In the genomic region with DNA sequence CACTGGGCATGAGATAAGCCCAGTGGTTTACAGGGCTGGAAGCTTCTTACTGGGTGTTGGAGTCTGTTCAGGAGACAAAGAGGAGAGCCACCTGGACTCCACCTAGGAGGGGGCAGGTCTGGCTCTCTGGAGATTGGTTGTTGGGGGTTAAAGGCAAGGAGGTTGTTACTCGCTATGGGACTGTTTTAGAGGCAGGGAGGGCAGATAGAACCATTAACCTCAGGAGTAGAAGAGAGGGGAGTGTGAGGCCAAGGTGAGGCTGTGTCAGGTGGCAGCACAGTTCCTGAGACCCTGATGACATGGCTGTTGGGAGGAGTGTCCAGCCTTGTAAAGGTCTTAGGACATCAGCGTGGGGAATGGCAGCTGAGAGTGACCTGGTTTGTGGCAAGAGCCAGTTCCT, we compare ENCODE assay signal across 9 mouse cellular contexts. TPM values are rescaled to one million over a fixed set of nuclear protein-coding genes. Genes with fewer than 3 reads are reported as not detected.
A peak's percentile ranks its signal among the peaks of the same experiment; 100 is the strongest.
DNase-seq lines count a peak whose midpoint lies in the region; ATAC-seq lines count a peak whose summit lies in the region.
"Had no signal": no experiment of that assay in that cellular context is flagged by ENCODE, and none has a peak within 500 bp of the region (broad histone marks: within the 10 kb centered on the region; RNA-seq: fewer than 3 reads in every experiment).

No protein-coding gene starts in this region.

- peak overlapping the region; percentile 84 for H3K4me2 ChIP-seq in embryonic facial prominence, embryonic 14.5 days (ENCODE audit: low read depth, low read length)
- H3K4me2 ChIP-seq in hindbrain, embryonic 12.5 days (replicated peaks), result peak overlapping the region; percentile 91
- H3K4me2 ChIP-seq in midbrain, embryonic 12.5 days (replicated peaks), result peak overlapping the region; percentile 94

- DNase-seq in kidney, adult 11 months, result peak; percentile 7
- no peak for DNase-seq in kidney, adult 18-20 months
- DNase-seq in embryonic facial prominence, embryonic 14.5 days (ENCODE audit: low spot score), result no peak
- no peak for DNase-seq in embryo, embryonic 9.5 days (ENCODE audit: extremely low spot score)
- DNase-seq in frontal cortex, adult 2 months (ENCODE audit: extremely low spot score in 1 of 2, low spot score in 1 of 2), result no peak
- DNase-seq in urinary bladder, postnatal 25 days (ENCODE audit: low spot score), result no peak

- H3K27ac ChIP-seq in embryonic facial prominence, embryonic 14.5 days (replicated peaks; ENCODE audit: low read depth, low read length), result peak overlapping the region; percentile 99; the same call in 1 of the 2 replicates
- peak overlapping the region; percentile 99; the same call in 1 of the 2 replicates for H3K27ac ChIP-seq in hindbrain, embryonic 12.5 days
- peak overlapping the region; percentile 99 for H3K27ac ChIP-seq in midbrain, embryonic 12.5 days (replicated peaks)

- H3K9me3 ChIP-seq in embryonic facial prominence, embryonic 14.5 days (ENCODE audit: control insufficient read depth, low read length), result no peaks in the 10 kb centered on the region
- H3K9me3 ChIP-seq in hindbrain, embryonic 12.5 days (replicated peaks), result no peaks in the 10 kb centered on the region
- no peaks in the 10 kb centered on the region for H3K9me3 ChIP-seq in midbrain, embryonic 12.5 days

- peak overlapping the region; percentile 89 for H3K9ac ChIP-seq in embryonic facial prominence, embryonic 14.5 days (ENCODE audit: low read depth, low read length)
- peak overlapping the region; percentile 94 for H3K9ac ChIP-seq in hindbrain, embryonic 12.5 days
- peak overlapping the region; percentile 86 for H3K9ac ChIP-seq in midbrain, embryonic 12.5 days (replicated peaks)

- WGBS in embryonic facial prominence, embryonic 14.5 days, result 56% methylated on average over 2 of the region's 2 CpGs
- WGBS in hindbrain, embryonic 12.5 days, result 75% methylated on average over 2 of the region's 2 CpGs
- 67% methylated on average over 2 of the region's 2 CpGs for WGBS in midbrain, embryonic 12.5 days

- no peaks in the 10 kb centered on the region for H3K27me3 ChIP-seq in embryonic facial prominence, embryonic 14.5 days (replicated peaks; ENCODE audit: control insufficient read depth, insufficient read depth, low read length)
- H3K27me3 ChIP-seq in hindbrain, embryonic 12.5 days, result no peaks in the 10 kb centered on the region
- H3K27me3 ChIP-seq in midbrain, embryonic 12.5 days, result no peaks in the 10 kb centered on the region

- peaks cover 46% of the 10 kb centered on the region for H3K36me3 ChIP-seq in embryonic facial prominence, embryonic 14.5 days (ENCODE audit: control insufficient read depth, insufficient read depth, low read length)
- H3K36me3 ChIP-seq in hindbrain, embryonic 12.5 days, result peaks cover 45% of the 10 kb centered on the region
- peaks cover 47% of the 10 kb centered on the region for H3K36me3 ChIP-seq in midbrain, embryonic 12.5 days

- peaks cover 33% of the 10 kb centered on the region for H3K4me1 ChIP-seq in embryonic facial prominence, embryonic 14.5 days (ENCODE audit: control insufficient read depth, insufficient read depth, low read length)
- peaks cover 52% of the 10 kb centered on the region for H3K4me1 ChIP-seq in hindbrain, embryonic 12.5 days
- peaks cover 44% of the 10 kb centered on the region for H3K4me1 ChIP-seq in midbrain, embryonic 12.5 days

- ATAC-seq in embryonic facial prominence, embryonic 14.5 days (ENCODE audit: low read depth), result no peak
- no peak for ATAC-seq in hindbrain, embryonic 12.5 days (ENCODE audit: low FRiP score)
- ATAC-seq in midbrain, embryonic 12.5 days (ENCODE audit: low FRiP score, low read depth), result no peak

- H3K4me3 ChIP-seq in embryonic facial prominence, embryonic 14.5 days (ENCODE audit: low read depth, low read length), result peak overlapping the region; percentile 90
- peak overlapping the region; percentile 83 for H3K4me3 ChIP-seq in hindbrain, embryonic 12.5 days
- H3K4me3 ChIP-seq in midbrain, embryonic 12.5 days, result peak overlapping the region; percentile 81

RNA-seq across cellular contexts. Expression of a gene that starts 13.6 kb away (rescaled TPM):
- 173 and 200 TPM in 2 replicates for polyA plus RNA-seq in embryonic facial prominence, embryonic 14.5 days (2014; fragmentation: Nextera tagmentation; extraction: Ambion mirVana)
- polyA plus RNA-seq in hindbrain, embryonic 12.5 days (2016; fragmentation: Nextera tagmentation; extraction: Ambion mirVana), result 391 and 405 TPM in 2 replicates
- 399 and 410 TPM in 2 replicates for polyA plus RNA-seq in midbrain, embryonic 12.5 days (2016; fragmentation: Nextera tagmentation; extraction: Ambion mirVana)
- polyA plus RNA-seq in frontal cortex, adult 2 months (2012; rRNA removed), result 33.5 and 43.0 TPM in 2 replicates

RNA-seq across cellular contexts. Expression of a gene that starts 16.7 kb away (rescaled TPM):
- polyA plus RNA-seq in embryonic facial prominence, embryonic 14.5 days (2014; fragmentation: Nextera tagmentation; extraction: Ambion mirVana), result 48.8 and 49.0 TPM in 2 replicates
- 41.1 and 42.4 TPM in 2 replicates for polyA plus RNA-seq in hindbrain, embryonic 12.5 days (2016; fragmentation: Nextera tagmentation; extraction: Ambion mirVana)
- polyA plus RNA-seq in midbrain, embryonic 12.5 days (2016; fragmentation: Nextera tagmentation; extraction: Ambion mirVana), result 39.4 and 40.8 TPM in 2 replicates
- 92.4 and 104 TPM in 2 replicates for polyA plus RNA-seq in frontal cortex, adult 2 months (2012; rRNA removed)

RNA-seq across cellular contexts. Expression of a gene that starts 17.0 kb away (rescaled TPM):
- polyA plus RNA-seq in embryonic facial prominence, embryonic 14.5 days (2014; fragmentation: Nextera tagmentation; extraction: Ambion mirVana), result 0.77 and 1.3 TPM in 2 replicates
- polyA plus RNA-seq in hindbrain, embryonic 12.5 days (2016; fragmentation: Nextera tagmentation; extraction: Ambion mirVana), result 0.87 and 1.1 TPM in 2 replicates
- polyA plus RNA-seq in midbrain, embryonic 12.5 days (2016; fragmentation: Nextera tagmentation; extraction: Ambion mirVana), result 1.3 and 1.7 TPM in 2 replicates
- 0.17 and 0.28 TPM in 2 replicates for polyA plus RNA-seq in frontal cortex, adult 2 months (2012; rRNA removed)

RNA-seq across cellular contexts. Expression of a gene that starts 21.7 kb away (rescaled TPM):
- polyA plus RNA-seq in embryonic facial prominence, embryonic 14.5 days (2014; fragmentation: Nextera tagmentation; extraction: Ambion mirVana), result 1.7 and 2.0 TPM in 2 replicates
- 24.3 and 25.9 TPM in 2 replicates for polyA plus RNA-seq in hindbrain, embryonic 12.5 days (2016; fragmentation: Nextera tagmentation; extraction: Ambion mirVana)
- polyA plus RNA-seq in midbrain, embryonic 12.5 days (2016; fragmentation: Nextera tagmentation; extraction: Ambion mirVana), result 20.1 and 21.4 TPM in 2 replicates
- polyA plus RNA-seq in frontal cortex, adult 2 months (2012; rRNA removed), result 74.6 and 90.4 TPM in 2 replicates
- polyA plus RNA-seq: gonadal fat pad, adult 2 months had no signal

RNA-seq across cellular contexts. Expression of a gene that starts 32.8 kb away (rescaled TPM):
- 15.4 and 15.8 TPM in 2 replicates for polyA plus RNA-seq in embryonic facial prominence, embryonic 14.5 days (2014; fragmentation: Nextera tagmentation; extraction: Ambion mirVana)
- 20.9 and 23.0 TPM in 2 replicates for polyA plus RNA-seq in hindbrain, embryonic 12.5 days (2016; fragmentation: Nextera tagmentation; extraction: Ambion mirVana)
- 20.8 and 21.3 TPM in 2 replicates for polyA plus RNA-seq in midbrain, embryonic 12.5 days (2016; fragmentation: Nextera tagmentation; extraction: Ambion mirVana)
- 65.2 and 67.0 TPM in 2 replicates for polyA plus RNA-seq in frontal cortex, adult 2 months (2012; rRNA removed)
